Mouse (Mus musculus): ENCODE results near the gene Smtnl1. TPM values are rescaled to one million over a fixed set of nuclear protein-coding genes. Genes with fewer than 3 reads are reported as not detected.

Gene Smtnl1
- total RNA-seq, 2 experiments from 2014 or later = 95.9 to 120 TPM

GRCm38 (mm10) chr2:84840016-84840747, 17.7 kb upstream of the Smtnl1 start:
- intact Hi-C loops (cut with DNase I; ENCODE audit: low total_unique reads) = no loop called here
- DNase-seq = peak; percentile 83

- peak; percentile 67 for DNase-seq
- intact Hi-C loops (cut with DNase I; ENCODE audit: low total_unique reads) = no loop called here
Observed at GRCm38 (mm10) chr2:84838993-84839980, 16.8 kb upstream of the Smtnl1 start.

DNA sequence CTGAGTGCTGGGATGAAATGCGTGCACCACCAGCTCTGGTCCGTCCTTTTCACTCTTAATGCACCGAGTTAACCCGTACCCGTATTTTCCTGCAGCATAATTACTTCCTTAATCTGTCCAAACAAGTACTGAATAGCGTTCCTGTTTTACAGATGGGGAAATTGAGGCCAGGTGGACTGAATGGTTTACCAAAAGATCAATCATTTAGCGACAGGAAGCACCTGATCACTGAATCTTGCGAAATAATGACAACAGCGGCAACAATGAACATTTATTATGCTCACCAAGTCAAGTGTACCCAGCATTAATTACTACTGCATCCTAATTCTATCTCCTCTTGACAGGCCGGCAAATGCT, 16.1 kb upstream of the Smtnl1 start, which contains the start of gene Slc43a1:
Slc43a1 (plus strand) TSS at position 258 of the 357 bp plus-strand sequence.
- DNase-seq = no peak
- intact Hi-C loops (cut with DNase I; ENCODE audit: low total_unique reads) = no loop called here

- no peak for DNase-seq
- intact Hi-C loops (cut with DNase I; ENCODE audit: low total_unique reads) = no loop called here
Observed at GRCm38 (mm10) chr2:84837817-84838592, 15.6 kb upstream of the Smtnl1 start.

- intact Hi-C loops (cut with DNase I; ENCODE audit: low total_unique reads) = no loop called here
- no peak for DNase-seq
Observed at GRCm38 (mm10) chr2:84837107-84837506, 14.7 kb upstream of the Smtnl1 start.

DNA sequence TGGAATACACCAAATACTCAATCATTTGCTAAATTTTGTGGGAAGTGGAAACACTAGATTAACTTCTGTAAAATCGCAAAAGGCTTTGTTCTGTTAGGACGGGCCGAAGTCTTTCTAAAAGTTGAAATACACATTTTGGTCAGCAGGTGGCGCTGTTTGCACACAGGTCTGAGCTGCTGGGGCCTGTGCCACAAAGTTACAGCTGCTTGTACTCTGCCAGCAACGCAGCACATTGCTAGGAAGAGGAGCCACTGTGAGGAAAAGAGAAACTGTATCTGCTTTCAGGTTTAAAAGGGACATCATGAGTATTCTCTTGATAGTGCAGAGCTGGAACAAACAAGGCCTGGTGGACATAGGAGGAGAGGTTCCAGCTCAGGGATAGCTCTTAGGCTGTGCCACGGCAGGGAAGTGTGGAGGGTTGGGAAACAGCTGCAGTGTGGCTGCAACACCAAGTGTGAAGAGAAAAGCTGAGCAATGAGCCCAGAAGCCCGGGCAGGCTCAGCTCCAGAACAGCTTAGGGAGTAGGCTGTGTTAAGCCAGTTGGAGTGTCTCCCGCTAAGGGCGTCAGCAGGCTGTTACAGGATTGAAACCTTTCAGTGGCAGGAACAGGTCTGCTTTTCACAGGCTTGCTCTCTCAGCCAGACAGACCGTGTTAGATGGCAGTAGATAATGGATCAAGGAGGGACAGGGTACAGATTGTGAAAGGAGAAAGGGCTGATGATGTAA, 9.4 kb upstream of the Smtnl1 start:
- intact Hi-C loops (cut with DNase I; ENCODE audit: low total_unique reads) = loop anchor here (5.0 kb wide), 2 partner anchors 35 to 55 kb away; partner anchors contain the start of gene Rtn4rl2
- peak; percentile 90 for DNase-seq

GRCm38 (mm10) chr2:84827283-84827920, 5.0 kb upstream of the Smtnl1 start:
- no peak for DNase-seq
- intact Hi-C loops (cut with DNase I; ENCODE audit: low total_unique reads) = no loop called here

DNA sequence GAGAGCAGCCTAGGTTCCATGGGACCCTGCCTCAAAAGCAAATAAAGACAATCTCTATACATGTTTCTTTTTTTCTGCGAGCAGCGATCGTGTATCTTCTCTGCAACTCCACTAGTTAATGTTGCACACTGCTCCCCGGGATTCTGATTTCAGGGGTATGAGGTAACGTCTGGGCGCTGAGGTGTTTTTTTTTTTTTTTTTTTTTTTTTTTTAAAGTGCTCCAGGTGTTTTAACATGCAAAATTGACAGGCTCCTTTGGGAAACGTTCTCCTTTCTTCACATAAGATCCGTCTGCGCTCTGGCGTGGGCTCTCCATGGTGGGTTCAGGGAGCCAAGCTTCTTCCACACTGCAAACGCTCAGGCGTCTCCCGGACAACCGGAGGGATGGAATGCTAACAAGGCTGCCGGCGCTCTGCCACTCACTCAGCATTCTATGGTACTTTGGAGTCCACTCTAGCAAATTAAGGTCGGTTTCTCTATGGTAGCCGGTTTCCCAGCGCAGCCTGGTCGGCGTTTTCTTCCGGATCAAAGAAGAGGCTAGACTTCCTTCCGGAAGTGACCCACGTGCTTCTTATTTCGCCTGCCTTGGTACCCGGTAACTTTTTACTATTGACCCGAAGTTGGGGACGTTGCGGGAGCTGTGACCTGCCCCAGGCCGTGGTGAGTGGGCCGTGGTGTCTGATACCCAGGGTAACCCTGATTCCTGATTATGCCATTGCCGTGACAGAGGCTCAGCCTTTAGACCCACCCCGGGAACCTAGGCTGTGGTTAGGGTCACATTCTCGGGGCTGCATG, 4.2 kb upstream of the Smtnl1 start, which contains the start of gene Timm10:
Timm10 (plus strand) TSS at position 510 of the 795 bp plus-strand sequence.
- peak; percentile 86 for DNase-seq
- intact Hi-C loops (cut with DNase I; ENCODE audit: low total_unique reads) = no loop called here

GRCm38 (mm10) chr2:84823237-84823636, 785 bp upstream of the Smtnl1 start:
- intact Hi-C loops (cut with DNase I; ENCODE audit: low total_unique reads) = no loop called here
- no peak for DNase-seq

DNA sequence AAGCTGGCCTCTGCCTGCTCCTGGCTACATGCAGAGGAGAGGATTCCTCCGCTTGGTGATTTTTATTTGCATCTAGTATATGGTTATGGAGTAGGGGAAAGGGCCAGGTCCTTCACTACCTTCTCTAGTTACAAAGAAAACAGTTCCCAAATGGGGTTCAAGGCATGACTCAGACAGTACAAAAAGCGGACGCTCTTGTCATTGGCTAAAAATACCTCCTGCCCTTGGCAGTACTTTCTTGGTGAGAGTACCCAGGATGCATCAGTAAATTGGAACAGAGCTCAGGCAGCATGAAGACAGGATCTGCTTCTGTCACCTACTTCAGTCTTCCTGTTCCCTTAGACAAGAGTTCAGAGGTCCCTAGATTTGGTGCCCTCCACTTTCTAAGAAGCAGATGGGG, 2.6 kb downstream of the Smtnl1 start:
- DNase-seq = no peak
- intact Hi-C loops (cut with DNase I; ENCODE audit: low total_unique reads) = no loop called here

DNA sequence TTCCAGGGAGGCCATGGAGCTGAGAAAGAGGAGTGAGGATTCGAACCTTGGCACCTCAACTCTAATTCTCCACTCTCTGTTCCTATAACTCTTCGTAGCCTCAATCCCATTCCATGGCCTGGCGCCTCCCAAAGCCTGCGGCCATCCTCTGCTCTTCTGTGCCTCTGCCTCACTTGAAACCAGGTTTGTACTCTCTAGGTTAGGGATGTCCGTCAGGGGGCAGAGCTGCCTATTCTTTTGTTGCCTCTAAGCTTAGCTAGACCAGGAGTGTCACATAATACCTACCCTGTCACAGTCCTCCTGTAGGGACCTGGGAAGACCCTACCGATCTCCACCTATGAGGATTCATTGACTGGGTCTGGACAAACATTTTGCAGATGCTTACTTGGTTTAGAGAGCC, 9.8 kb downstream of the Smtnl1 start:
- no peak for DNase-seq
- intact Hi-C loops (cut with DNase I; ENCODE audit: low total_unique reads) = no loop called here

GRCm38 (mm10) chr2:84811880-84812279, 10.6 kb downstream of the Smtnl1 start:
- intact Hi-C loops (cut with DNase I; ENCODE audit: low total_unique reads) = no loop called here
- DNase-seq = no peak

GRCm38 (mm10) chr2:84810886-84811577, 11.4 kb downstream of the Smtnl1 start:
- intact Hi-C loops (cut with DNase I; ENCODE audit: low total_unique reads) = no loop called here

DNA sequence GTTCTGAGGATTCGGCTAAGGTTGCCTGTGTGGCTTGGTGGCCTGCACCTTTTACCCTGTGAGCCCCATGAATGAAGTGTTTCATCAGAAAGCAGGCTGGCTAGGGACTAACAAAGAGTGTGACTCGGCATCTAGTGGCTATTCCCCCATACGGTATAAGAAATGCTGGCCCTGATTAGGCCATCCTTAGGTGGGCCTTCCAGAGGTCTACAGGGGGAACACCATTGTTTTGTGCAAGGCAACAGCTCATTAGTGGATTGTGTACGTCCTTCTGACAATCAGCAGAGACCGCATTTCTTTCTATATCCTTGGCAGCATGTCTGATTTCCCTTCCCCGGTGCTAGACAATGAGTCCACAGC, 11.9 kb downstream of the Smtnl1 start:
- intact Hi-C loops (cut with DNase I; ENCODE audit: low total_unique reads) = no loop called here
- no peak for DNase-seq

More at GRCm38 (mm10) chr2:84810886-84811577, 11.4 kb downstream of the Smtnl1 start:
- DNase-seq = peak; percentile 83

DNA sequence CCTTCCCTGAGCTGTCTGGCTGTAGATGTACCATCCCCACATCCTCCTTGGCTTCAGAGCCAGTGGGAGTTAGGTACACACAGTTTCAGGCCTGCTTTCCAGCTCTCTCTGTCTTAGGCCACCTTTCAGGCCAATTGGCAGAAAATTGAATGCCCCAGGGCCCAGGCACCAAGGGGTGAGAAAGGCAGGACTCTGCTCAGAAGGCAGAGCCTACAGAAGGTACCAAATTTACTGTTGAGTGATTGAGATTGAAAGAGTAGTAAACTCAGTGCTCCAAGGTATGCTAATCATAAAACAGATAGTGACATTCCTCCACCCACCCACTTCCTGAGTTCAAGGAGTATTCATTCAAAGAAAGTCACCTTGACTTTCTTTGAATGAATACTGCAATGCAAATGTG, 13.1 kb downstream of the Smtnl1 start:
- intact Hi-C loops (cut with DNase I; ENCODE audit: low total_unique reads) = no loop called here
- no peak for DNase-seq

DNA sequence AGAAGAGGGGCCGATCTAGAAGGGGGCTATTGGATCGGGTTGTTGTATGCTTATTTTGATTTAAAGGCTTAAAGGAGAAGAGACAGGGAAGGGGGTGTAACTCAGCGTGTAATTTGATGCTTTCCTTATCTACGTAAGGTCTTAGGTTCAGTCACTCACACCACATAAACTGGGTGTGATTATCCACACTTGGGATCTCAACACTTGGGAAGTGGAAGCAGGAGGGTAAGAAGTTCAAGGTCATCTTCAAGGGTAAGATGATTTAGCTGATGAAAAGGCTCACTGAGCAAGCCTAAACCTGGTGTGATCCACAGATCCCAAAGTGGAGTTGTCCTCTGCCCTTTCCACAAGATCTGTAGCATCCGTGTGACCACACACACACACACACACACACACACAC, 15.9 kb downstream of the Smtnl1 start:
- no peak for DNase-seq
- intact Hi-C loops (cut with DNase I; ENCODE audit: low total_unique reads) = no loop called here

DNA sequence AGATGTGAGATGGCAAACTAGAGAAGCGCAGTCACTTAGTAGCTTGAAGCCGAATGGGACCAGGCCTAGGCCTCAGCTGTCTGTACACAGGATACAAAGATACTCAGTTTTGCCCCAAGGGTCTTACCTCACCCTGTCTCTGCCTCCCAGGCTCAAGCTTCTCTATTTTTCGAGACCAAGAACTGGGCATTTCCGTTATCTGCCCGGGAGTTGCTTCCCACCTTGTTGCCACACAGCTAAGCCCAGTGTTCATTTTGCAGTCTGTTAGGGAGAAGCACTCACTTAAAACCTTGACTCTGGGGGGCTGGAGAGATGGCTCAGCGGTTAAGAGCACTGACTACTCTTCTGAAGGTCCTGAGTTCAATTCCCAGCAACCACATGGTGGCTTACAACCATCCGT, 18.5 kb downstream of the Smtnl1 start:
- intact Hi-C loops (cut with DNase I; ENCODE audit: low total_unique reads) = no loop called here
- no peak for DNase-seq

All from gastrocnemius, postnatal 14 days (tissue).